Mouse (Mus musculus) small intestine, adult 2 months (tissue): Measurements from ENCODE around the gene Sfxn1.

Source experiments
- CTCF ChIP-seq: fragments of 200-500 bp; IDR thresholded peaks from 2 replicates; pipeline ENCODE4 v1.5.1; 2012; ENCODE audit warnings: low read depth, mild to moderate bottlenecking, control low read depth, inconsistent platforms, low read length, moderate library complexity, mixed read lengths; ENCODE audit not compliant: insufficient replicate concordance, insufficient read length; ENCODE audit errors: extremely low read depth
- POLR2A ChIP-seq: fragments of 200-500 bp; IDR thresholded peaks from 2 replicates; pipeline ENCODE4 v1.6.1; 2012; ENCODE audit warnings: low read depth, mild to moderate bottlenecking, control low read depth, inconsistent platforms, low read length, moderate library complexity

DNA sequence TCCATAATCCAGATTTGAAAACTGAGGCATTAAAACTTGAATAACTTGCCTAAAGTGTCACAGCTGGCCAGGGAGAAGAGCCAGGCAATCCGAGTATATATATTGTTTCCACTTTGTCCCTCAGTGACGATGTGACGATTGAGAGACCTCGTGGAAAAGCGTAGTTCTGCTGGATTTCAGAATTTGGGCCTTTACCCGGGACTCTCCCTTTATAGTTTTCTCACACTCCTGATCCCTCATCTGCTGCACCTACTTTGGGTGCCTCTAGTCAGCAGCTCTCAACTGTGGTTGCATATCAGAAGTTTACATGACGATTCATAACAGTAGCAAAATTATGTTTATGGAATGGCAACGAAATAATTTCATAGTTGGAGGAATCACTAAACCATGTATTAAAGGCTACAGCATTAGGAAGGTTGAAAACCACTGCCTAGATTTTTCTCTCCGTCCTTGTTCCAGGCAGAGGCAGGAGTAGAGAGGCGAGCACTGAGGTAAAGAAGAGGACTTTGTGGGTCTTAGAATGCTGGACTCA is 923 bp downstream of the Sfxn1 start:
- TF ChIP-seq POLR2A (no peak), CTCF (no peak)
